Mouse (Mus musculus) intestine, embryonic 15.5 days (tissue): ENCODE measurements at regions not wholly inside any gene's neighbourhood (a gene's known extent, or its start where the extent isn't known, plus 50 kb on each side); places are given as distances from the start of the nearest gene placed in this dataset.

Experiments used
- ATAC-seq: fragments of 200-750 bp; cut with Nextera tagmentation; 2 replicates; pipeline ENCODE4 v1.8.0; 2017; ENCODE audit warnings: moderate TSS enrichment, moderate library complexity
- H3K27ac ChIP-seq: fragments of 300-500 bp; sonication (generic); 2 replicates; pipeline ENCODE4 v1.5.1; 2015; ENCODE audit warnings: mild to moderate bottlenecking, inconsistent platforms
- H3K27me3 ChIP-seq: fragments of 300-500 bp; sonication (generic); replicated peaks from 2 replicates; pipeline ENCODE4 v1.6.1; 2015; ENCODE audit warnings: inconsistent platforms
- H3K36me3 ChIP-seq: fragments of 300-500 bp; sonication (generic); 2 replicates; pipeline ENCODE4 v1.6.1; 2015; ENCODE audit warnings: inconsistent platforms
- H3K4me1 ChIP-seq: fragments of 300-500 bp; sonication (generic); replicated peaks from 2 replicates; pipeline ENCODE4 v1.6.1; 2015; ENCODE audit warnings: inconsistent platforms
- H3K4me2 ChIP-seq: fragments of 300-500 bp; sonication (generic); replicated peaks from 2 replicates; pipeline ENCODE4 v1.6.1; 2015; ENCODE audit warnings: mild to moderate bottlenecking, inconsistent platforms
- H3K4me3 ChIP-seq: fragments of 300-500 bp; sonication (generic); replicated peaks from 2 replicates; pipeline ENCODE4 v1.5.1; 2015; ENCODE audit warnings: inconsistent platforms
- H3K9ac ChIP-seq: fragments of 300-500 bp; sonication (generic); 2 replicates; pipeline ENCODE4 v1.6.1; 2015; ENCODE audit warnings: inconsistent platforms
- H3K9me3 ChIP-seq: fragments of 300-500 bp; sonication (generic); 2 replicates; pipeline ENCODE4 v1.6.1; 2016; ENCODE audit warnings: inconsistent platforms
- WGBS: fragments of 180-500 bp; shearing (Covaris S2); methylation state at CpG from one replicate; pipeline ENCODE4 v1.1.7; 2015; 5-methylcytosine and 5-hydroxymethylcytosine counted together

DNA sequence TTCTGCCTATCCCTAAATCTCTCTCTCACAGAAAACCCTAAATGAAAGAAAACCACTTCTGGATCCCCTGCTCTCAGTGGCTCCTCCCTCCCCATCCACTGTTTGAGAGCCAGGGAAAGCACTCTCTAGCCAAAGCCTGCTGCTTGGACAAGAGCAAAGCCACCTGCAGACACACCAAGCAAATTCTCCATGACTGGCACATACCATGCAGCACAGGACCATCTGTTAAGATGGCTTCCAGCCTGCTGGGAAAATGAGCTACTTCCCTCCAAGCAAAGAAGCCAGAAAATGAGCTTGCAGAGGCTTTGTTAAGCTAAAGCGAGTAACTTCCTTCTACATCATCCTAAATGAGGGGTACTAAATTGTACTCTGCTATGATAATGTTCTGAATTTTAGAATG, 534.6 kb upstream of the Lmcd1 start:
- Histone ChIP-seq H3K4me1 (no peaks in the 10 kb centered on the region), H3K4me2 (no peak overlapping the region), H3K36me3 (no peaks in the 10 kb centered on the region), H3K9me3 (no peaks in the 10 kb centered on the region), H3K4me3 (no peak overlapping the region), H3K27ac (no peak overlapping the region), H3K9ac (no peak overlapping the region), H3K27me3 (no peaks in the 10 kb centered on the region)
- WGBS: 77% methylated on average over 1 of the region's 1 CpGs
- no peak for ATAC-seq

DNA sequence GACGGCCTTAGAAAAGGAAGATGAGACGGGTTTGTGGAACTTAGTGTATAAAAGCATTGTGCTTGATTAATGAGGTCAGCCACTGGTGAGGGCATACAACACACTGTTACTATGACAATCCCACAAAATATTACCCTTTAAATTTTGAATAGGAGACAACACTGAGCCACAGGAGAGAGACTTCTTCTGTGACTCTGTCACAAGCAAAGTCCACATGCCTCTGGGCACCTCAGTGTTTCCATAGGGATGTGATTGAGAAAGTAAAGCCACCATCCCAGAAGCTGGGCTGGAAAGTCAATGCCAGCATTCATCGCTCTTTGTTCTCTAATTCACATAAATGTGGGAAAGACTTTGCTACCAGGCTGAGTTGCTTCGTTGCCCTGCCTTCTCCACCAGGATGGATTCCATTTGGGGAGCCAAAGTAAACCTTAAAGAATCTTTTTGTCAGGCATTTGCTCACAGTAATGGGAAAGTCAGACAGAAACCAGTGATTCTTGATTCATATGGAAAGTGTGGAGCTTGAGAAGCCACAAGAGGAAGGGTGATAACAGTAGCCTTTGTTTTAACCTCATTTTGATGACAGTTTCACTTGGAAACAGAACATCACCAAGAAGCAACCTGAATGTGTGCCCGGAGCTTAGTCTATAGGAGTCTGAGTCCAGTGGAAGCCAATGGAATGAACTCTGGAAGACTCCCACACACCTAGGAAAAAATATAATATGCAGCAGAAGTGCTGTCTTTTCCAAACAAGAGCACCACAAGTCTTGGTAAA, 491.7 kb upstream of the Lmcd1 start:
- Histone ChIP-seq H3K9ac (no peak overlapping the region), H3K4me1 (no peaks in the 10 kb centered on the region), H3K9me3 (no peaks in the 10 kb centered on the region), H3K4me3 (no peak overlapping the region), H3K4me2 (no peak overlapping the region), H3K36me3 (no peaks in the 10 kb centered on the region), H3K27me3 (no peaks in the 10 kb centered on the region), H3K27ac (no peak overlapping the region)
- 79% methylated on average over 5 of the region's 5 CpGs for WGBS
- no peak for ATAC-seq

DNA sequence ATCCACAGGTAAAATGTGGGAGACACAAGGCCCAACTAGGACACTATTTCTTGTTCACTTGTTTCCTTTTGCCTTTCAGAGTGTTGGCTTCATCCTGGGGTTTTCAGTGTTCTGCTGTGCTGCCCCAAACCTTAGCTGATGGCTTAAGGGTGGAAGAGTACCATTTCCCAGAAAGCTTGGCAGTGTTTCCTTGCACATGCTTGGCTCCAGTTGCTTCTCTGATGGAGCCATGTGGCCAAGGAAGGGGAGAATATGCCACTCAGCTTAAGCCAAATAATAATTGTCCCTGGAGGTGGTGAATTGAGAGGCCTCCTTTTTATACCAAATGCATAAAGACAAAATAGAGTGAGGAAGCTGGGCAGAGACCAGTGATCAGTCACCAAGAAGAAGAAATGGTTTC, 464.9 kb upstream of the Lmcd1 start:
- no peak for ATAC-seq
- Histone ChIP-seq H3K9me3 (no peaks in the 10 kb centered on the region), H3K4me3 (no peak overlapping the region), H3K4me2 (no peak overlapping the region), H3K4me1 (no peaks in the 10 kb centered on the region), H3K27me3 (no peaks in the 10 kb centered on the region), H3K36me3 (no peaks in the 10 kb centered on the region), H3K9ac (no peak overlapping the region), H3K27ac (no peak overlapping the region)

DNA sequence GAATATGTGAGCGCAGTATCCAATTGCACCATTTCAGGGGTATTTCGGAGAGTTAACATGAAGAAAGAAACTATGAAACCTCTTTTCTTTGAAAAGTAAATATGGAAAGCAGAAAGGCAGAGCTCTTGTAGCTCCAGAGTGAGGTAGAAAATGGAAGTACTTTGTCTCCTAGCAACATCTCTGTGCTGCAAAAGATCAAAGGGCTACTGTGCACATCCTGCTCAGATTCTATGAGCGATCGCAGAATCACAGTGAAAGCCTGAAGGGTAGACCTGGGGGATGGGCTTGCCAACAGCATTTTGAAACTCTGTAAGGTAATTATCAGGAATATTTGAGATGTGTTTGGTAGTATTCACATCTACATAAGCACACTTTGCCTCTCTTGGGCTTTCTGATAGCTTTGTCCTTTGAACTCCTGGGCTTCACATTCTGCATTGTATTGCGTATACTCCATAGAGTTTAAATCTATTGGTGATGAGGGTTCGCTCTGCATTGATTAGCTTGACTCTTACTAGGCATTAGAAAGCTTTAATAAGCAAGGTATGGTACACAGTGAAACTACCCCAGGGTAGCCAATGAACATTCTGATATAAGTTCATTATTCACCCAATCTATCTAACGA, 459.5 kb upstream of the Lmcd1 start:
- WGBS: 73% methylated on average over 7 of the region's 7 CpGs
- H3K27ac ChIP-seq: no peak overlapping the region
- H3K9ac ChIP-seq: no peak overlapping the region
- no peaks in the 10 kb centered on the region for H3K4me1 ChIP-seq
- H3K9me3 ChIP-seq: no peaks in the 10 kb centered on the region
- no peak for ATAC-seq
- H3K4me2 ChIP-seq: no peak overlapping the region
- no peaks in the 10 kb centered on the region for H3K36me3 ChIP-seq
- no peak overlapping the region for H3K4me3 ChIP-seq
- H3K27me3 ChIP-seq: no peaks in the 10 kb centered on the region

DNA sequence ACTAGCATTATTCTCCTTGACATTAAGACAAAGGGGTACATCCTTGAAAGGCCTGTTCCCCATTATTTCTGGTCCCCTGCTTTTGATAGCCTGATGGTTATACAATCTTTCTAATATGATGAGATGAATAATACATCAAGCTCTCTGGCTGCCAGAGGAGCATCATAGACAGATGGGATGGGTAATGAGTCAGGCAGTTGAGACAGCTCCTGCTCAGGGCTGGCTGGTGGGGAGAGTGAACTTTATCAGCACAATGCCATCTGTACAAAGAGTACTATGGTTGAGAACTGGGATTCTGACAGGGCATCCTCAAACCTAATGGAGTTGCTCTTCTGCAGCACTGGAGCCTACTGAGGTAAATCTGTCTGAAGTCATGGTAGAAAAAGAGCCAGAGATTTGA, 458.4 kb upstream of the Lmcd1 start:
- H3K36me3 ChIP-seq: no peaks in the 10 kb centered on the region
- no peak overlapping the region for H3K27ac ChIP-seq
- H3K4me2 ChIP-seq: no peak overlapping the region
- no peaks in the 10 kb centered on the region for H3K27me3 ChIP-seq
- no peaks in the 10 kb centered on the region for H3K9me3 ChIP-seq
- no peak for ATAC-seq
- no peaks in the 10 kb centered on the region for H3K4me1 ChIP-seq
- H3K9ac ChIP-seq: no peak overlapping the region
- H3K4me3 ChIP-seq: no peak overlapping the region

DNA sequence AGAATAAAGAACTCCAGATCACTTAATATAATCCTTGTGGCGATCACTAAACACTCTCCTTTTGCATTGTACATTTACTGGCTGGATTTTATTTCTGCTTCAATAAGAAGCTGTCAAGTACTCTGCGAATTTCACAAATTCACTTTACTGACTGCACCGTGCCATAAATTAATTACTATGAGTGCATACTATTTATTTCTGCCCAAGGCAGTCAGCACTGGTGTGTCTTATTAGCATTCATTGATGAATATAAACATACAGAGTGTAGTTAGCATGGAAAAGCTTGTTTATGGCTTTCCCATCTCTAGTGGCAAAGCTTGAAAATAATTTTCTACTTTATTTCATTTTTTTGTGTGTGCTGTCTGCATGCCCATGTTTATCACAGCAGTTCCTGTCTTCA, 453.3 kb upstream of the Lmcd1 start:
- H3K27me3 ChIP-seq: no peaks in the 10 kb centered on the region
- H3K9me3 ChIP-seq: no peaks in the 10 kb centered on the region
- H3K9ac ChIP-seq: no peak overlapping the region
- 69% methylated on average over 3 of the region's 3 CpGs for WGBS
- ATAC-seq: no peak
- H3K36me3 ChIP-seq: no peaks in the 10 kb centered on the region
- H3K27ac ChIP-seq: no peak overlapping the region
- H3K4me3 ChIP-seq: no peak overlapping the region
- H3K4me2 ChIP-seq: no peak overlapping the region
- H3K4me1 ChIP-seq: no peaks in the 10 kb centered on the region

DNA sequence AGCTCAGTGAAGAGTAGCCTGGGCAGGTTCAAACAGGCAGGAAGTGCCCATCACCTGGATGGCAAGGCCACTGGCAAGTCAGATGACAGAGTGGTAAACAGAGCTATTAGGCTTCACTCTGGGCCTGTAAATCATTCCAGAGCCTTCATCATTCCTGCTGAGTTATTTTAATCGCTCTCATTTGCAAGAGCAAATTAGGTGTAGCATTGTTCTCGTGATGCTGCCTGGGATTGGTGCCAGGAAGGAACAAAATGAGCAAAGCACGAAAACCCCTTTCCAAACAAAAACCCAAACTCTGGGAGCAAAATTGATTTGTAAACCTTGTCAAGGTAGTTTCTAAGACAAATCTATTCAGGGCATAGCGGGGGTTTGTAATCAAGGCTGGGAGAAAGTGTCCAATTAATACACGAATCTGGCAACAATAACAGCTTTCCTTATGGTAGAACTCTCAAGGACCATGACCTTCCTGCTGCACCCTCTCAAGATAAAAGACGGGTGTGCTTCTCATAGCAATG, 429.2 kb upstream of the Lmcd1 start:
- no peaks in the 10 kb centered on the region for H3K36me3 ChIP-seq
- no peaks in the 10 kb centered on the region for H3K4me1 ChIP-seq
- no peak overlapping the region for H3K9ac ChIP-seq
- 53% methylated on average over 6 of the region's 6 CpGs for WGBS
- H3K4me3 ChIP-seq: no peak overlapping the region
- no peaks in the 10 kb centered on the region for H3K9me3 ChIP-seq
- no peak for ATAC-seq
- no peak overlapping the region for H3K4me2 ChIP-seq
- no peaks in the 10 kb centered on the region for H3K27me3 ChIP-seq
- H3K27ac ChIP-seq: no peak overlapping the region

DNA sequence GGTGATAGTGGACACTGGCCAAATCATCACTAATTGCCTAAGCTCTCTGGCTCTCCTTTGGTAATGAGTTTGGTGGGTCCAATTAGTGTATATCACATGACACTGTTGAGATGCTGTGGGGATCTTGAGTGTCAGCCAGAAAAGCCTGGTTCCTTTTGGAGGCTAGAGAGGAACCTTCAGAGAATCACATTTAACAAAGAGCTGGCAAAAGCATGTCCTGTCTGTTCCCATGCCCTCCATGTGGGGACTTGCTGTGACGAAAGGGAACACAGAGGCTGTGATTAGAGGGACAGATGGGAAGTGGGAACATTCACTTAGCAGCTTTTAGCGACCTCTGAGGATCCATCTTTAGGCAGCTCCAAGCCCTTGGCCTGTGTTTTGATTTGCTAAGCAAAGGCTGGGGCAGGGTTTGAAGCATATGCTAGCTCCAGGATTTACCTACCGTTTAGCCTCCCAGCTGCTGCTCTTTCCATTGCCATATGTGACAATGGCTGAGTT, 407.4 kb upstream of the Lmcd1 start:
- H3K36me3 ChIP-seq: no peaks in the 10 kb centered on the region
- no peaks in the 10 kb centered on the region for H3K9me3 ChIP-seq
- no peaks in the 10 kb centered on the region for H3K4me1 ChIP-seq
- ATAC-seq: no peak
- no peak overlapping the region for H3K9ac ChIP-seq
- H3K4me2 ChIP-seq: no peak overlapping the region
- no peak overlapping the region for H3K4me3 ChIP-seq
- H3K27me3 ChIP-seq: no peaks in the 10 kb centered on the region
- 53% methylated on average over 3 of the region's 3 CpGs for WGBS
- H3K27ac ChIP-seq: no peak overlapping the region

DNA sequence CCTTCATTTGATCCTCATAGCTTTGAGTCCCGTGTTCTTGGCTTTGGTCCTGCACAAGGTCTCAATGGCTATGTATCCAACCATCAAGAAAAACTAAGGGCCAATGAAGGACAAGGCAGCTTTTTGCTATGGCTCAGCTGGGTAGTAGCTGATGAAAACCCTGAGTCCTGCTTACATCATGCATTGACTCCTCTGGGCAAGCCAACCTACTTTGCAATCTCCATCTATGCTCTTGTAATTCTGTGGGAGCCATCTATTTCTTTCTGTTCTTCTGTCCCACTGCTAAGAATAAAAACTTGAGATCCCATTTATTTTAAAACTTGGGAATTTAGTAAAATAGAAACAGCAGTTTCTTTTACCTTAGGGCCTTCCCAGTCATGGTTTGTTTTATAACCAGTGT, 391.0 kb upstream of the Lmcd1 start:
- H3K9me3 ChIP-seq: no peaks in the 10 kb centered on the region
- H3K4me3 ChIP-seq: no peak overlapping the region
- no peak for ATAC-seq
- no peak overlapping the region for H3K27ac ChIP-seq
- no peak overlapping the region for H3K9ac ChIP-seq
- H3K36me3 ChIP-seq: no peaks in the 10 kb centered on the region
- WGBS: 74% methylated on average over 1 of the region's 1 CpGs
- no peak overlapping the region for H3K4me2 ChIP-seq
- H3K4me1 ChIP-seq: no peaks in the 10 kb centered on the region
- H3K27me3 ChIP-seq: no peaks in the 10 kb centered on the region

DNA sequence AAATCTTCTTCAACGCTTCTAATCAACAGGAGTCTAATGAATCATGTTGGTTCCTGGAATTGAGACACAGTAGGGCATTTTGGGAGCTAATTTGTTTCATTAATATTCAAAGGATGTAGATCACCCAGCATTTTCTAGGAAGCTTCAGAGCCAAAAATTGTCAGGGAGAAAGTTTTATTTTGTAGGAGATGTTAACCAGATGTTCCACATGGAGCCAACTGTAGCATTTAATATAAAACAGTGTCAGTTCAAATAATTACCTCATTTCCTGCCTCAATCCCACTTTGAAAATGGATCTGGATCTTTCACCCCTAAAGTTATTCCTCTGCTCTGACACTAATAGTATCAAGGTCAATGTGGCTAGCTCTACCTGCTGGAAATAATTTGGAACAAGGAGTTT, 389.6 kb upstream of the Lmcd1 start:
- H3K27ac ChIP-seq: no peak overlapping the region

DNA sequence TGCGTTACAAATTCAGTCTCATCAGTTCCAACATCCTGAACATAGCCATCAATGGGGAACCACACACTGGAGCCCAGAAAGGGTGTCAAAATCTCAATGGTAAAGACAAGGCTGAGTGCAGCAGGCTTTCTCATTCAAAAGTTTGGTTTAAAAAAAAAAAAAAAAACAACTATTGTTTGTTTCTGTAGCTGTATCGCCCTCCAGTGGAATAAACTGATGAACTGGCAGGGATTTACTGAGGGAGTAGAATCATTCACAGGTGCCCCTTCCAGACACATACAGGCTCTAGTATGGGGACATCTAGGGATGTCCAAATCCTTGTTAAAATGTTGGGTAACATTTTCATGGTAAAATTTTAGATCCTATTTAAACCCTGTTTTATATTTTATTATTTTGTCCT, 361.6 kb upstream of the Lmcd1 start:
- ATAC-seq: no peak
- no peaks in the 10 kb centered on the region for H3K27me3 ChIP-seq
- no peak overlapping the region for H3K27ac ChIP-seq
- H3K4me3 ChIP-seq: no peak overlapping the region
- H3K36me3 ChIP-seq: no peaks in the 10 kb centered on the region
- no peaks in the 10 kb centered on the region for H3K9me3 ChIP-seq
- WGBS: 68% methylated on average over 2 of the region's 2 CpGs
- H3K4me2 ChIP-seq: no peak overlapping the region
- no peak overlapping the region for H3K9ac ChIP-seq
- H3K4me1 ChIP-seq: no peaks in the 10 kb centered on the region

More for the DNA sequence above, 389.6 kb upstream of the Lmcd1 start:
- no peaks in the 10 kb centered on the region for H3K9me3 ChIP-seq
- no peaks in the 10 kb centered on the region for H3K4me1 ChIP-seq
- no peak for ATAC-seq
- H3K36me3 ChIP-seq: no peaks in the 10 kb centered on the region
- H3K4me3 ChIP-seq: no peak overlapping the region
- no peak overlapping the region for H3K4me2 ChIP-seq
- H3K9ac ChIP-seq: no peak overlapping the region
- WGBS: 64% methylated on average over 1 of the region's 1 CpGs
- H3K27me3 ChIP-seq: no peaks in the 10 kb centered on the region

DNA sequence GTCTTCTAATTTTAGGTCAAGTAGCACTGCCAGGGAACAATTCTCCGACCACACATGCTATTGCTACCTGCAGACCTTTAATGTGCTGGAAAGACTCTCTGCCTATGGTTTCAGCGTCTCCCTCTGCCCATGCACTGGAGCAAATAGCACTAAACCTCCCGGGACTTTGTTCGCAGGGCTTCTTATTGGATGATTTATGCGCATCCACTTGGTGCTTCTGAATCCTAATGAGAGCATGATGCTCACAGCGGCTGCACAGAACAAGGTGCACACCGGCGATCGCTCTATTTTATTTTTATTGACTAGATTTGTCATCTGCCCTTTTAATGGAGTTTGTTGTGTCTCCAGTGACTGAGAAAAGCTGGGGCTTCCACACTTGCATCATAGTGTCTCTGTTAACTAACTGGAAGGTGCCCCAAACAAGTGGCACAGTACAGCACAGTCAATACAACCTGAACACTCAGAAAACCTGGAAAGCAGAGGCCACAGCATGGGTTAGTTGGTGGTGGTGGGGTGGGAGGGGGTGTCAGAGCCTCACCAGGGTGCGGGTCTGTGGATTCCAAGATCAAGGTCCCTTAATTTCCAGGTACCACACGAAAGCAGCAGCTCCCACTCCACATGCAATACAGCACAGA, 359.7 kb upstream of the Lmcd1 start:
- no peak overlapping the region for H3K27ac ChIP-seq
- no peak overlapping the region for H3K4me3 ChIP-seq
- H3K9me3 ChIP-seq: no peaks in the 10 kb centered on the region
- no peak for ATAC-seq
- H3K9ac ChIP-seq: no peak overlapping the region
- no peak overlapping the region for H3K4me2 ChIP-seq
- WGBS: 84% methylated on average over 11 of the region's 11 CpGs
- no peaks in the 10 kb centered on the region for H3K4me1 ChIP-seq
- H3K27me3 ChIP-seq: no peaks in the 10 kb centered on the region
- no peaks in the 10 kb centered on the region for H3K36me3 ChIP-seq
